Mouse (Mus musculus) liver, embryonic 12.5 days (tissue): Measurements from ENCODE around the gene Cadm2. TPM values are rescaled to one million over a fixed set of nuclear protein-coding genes. Genes with fewer than 3 reads are reported as not detected.

Source experiments
- ATAC-seq: fragments of 200-750 bp; cut with Nextera tagmentation; 2 replicates; pipeline ENCODE4 v1.8.0; 2017; ENCODE audit warnings: moderate number of reproducible peaks, mild to moderate bottlenecking, moderate library complexity
- H3K27ac ChIP-seq: fragments of 300-500 bp; sonication (generic); 2 replicates; pipeline ENCODE4 v1.5.1; 2016; ENCODE audit warnings: mild to moderate bottlenecking
- H3K27me3 ChIP-seq: fragments of 300-500 bp; sonication (generic); replicated peaks from 2 replicates; pipeline ENCODE4 v1.6.1; 2016; ENCODE audit warnings: mild to moderate bottlenecking, moderate library complexity
- H3K36me3 ChIP-seq: fragments of 300-500 bp; sonication (generic); 2 replicates; pipeline ENCODE4 v1.6.1; 2016; ENCODE audit warnings: mild to moderate bottlenecking, moderate library complexity
- H3K4me1 ChIP-seq: fragments of 300-500 bp; sonication (generic); 2 replicates; pipeline ENCODE4 v1.6.1; 2016
- H3K4me2 ChIP-seq: fragments of 300-500 bp; sonication (generic); 2 replicates; pipeline ENCODE4 v1.6.1; 2016; ENCODE audit warnings: mild to moderate bottlenecking, moderate library complexity
- H3K4me3 ChIP-seq: fragments of 300-500 bp; sonication (generic); 2 replicates; pipeline ENCODE4 v1.5.1; 2016; ENCODE audit warnings: mild to moderate bottlenecking, moderate library complexity
- H3K9ac ChIP-seq: fragments of 300-500 bp; sonication (generic); 2 replicates; pipeline ENCODE4 v1.6.1; 2016; ENCODE audit warnings: mild to moderate bottlenecking, moderate library complexity
- H3K9me3 ChIP-seq: fragments of 300-500 bp; sonication (generic); replicated peaks from 2 replicates; pipeline ENCODE4 v1.6.1; 2016; ENCODE audit warnings: mild to moderate bottlenecking, moderate library complexity
- WGBS: fragments of 180-500 bp; shearing (Covaris S2); methylation state at CpG from one replicate; pipeline ENCODE4 v1.1.7; 2016; ENCODE audit not compliant: insufficient replicate concordance; 5-methylcytosine and 5-hydroxymethylcytosine counted together
- polyA plus RNA-seq: library from polyadenylated mRNA; unstranded; fragments of >200 nt; fragmentation: Nextera tagmentation; extraction: Ambion mirVana; gene quantifications from 2 replicates; pipeline ENCODE4 v1.2.1, GENCODE M21; 2016

Cadm2 gene
- polyA plus RNA-seq, 1 experiment from 2014 or later: 0.11 TPM

DNA sequence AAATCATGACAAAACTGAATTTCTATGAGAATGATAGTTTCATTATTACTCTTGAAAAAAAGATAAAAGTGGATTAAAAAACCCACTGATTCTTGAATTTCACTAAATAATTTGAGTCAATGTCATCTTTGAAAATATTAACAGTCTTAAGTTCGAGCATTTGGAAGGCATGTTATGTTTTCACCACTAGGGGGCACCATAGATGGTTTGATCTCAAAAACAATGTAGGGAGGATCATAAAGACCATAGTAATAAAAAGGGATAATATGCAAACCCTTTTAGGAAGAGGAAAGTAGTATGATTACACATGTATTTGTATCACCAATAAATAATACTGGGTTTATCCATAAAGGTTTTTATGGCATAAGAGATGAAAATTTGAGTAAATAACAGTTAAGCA is 385.8 kb downstream of the Cadm2 start:
- ATAC-seq: no peak
- WGBS: 6% methylated on average over 1 of the region's 1 CpGs
- no peak overlapping the region for H3K4me2 ChIP-seq
- H3K9ac ChIP-seq: no peak overlapping the region
- no peaks in the 10 kb centered on the region for H3K4me1 ChIP-seq
- H3K27me3 ChIP-seq: no peaks in the 10 kb centered on the region
- H3K36me3 ChIP-seq: no peaks in the 10 kb centered on the region
- no peaks in the 10 kb centered on the region for H3K9me3 ChIP-seq
- no peak overlapping the region for H3K4me3 ChIP-seq
- no peak overlapping the region for H3K27ac ChIP-seq

DNA sequence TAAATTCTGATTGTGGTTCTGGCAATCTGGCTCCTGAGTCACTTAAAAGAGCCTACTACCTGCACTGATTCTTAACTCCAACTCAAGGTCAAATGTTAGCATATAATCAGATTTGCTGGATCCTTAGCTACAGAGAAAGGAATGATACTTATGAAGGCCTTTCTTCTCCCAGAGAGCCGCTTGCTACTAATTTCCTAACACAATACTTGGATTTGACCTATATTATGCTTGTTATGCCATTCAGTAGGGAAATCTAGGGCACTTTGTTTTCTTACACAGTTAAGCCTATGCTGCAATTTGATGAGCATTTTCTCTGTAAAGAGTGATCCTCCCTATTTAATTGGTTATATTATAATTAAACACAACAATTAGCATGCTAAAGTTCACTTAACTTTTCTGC is 394.0 kb downstream of the Cadm2 start:
- 65% methylated on average over 1 of the region's 1 CpGs for WGBS
- no peak for ATAC-seq

DNA sequence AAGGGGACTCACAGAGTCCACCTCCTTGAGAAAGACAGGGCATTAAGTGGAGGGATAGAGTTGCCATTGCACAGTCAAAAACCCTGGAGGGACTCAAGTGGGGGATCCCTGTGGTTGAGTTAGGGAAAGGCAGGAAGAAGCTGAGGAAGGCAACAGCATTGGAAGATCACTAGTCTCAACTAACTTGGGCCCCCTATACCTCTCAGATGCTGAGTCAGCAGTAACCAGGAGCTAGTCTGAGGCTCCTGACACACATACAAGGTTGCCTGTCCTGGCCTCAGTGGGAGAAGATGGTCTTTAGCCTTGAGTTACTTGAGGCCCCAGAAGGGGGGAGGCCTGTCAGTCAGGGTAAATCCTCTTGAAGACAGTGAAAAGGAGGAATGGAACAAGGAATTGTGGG is 417.4 kb downstream of the Cadm2 start:
- no peak overlapping the region for H3K9ac ChIP-seq
- H3K9me3 ChIP-seq: no peaks in the 10 kb centered on the region
- ATAC-seq: no peak
- H3K36me3 ChIP-seq: no peaks in the 10 kb centered on the region
- H3K4me1 ChIP-seq: no peaks in the 10 kb centered on the region
- H3K4me3 ChIP-seq: no peak overlapping the region
- H3K4me2 ChIP-seq: no peak overlapping the region
- H3K27me3 ChIP-seq: no peaks in the 10 kb centered on the region
- no peak overlapping the region for H3K27ac ChIP-seq

More for the DNA sequence above, 394.0 kb downstream of the Cadm2 start:
- Histone ChIP-seq H3K9me3 (no peaks in the 10 kb centered on the region), H3K27ac (no peak overlapping the region), H3K36me3 (no peaks in the 10 kb centered on the region), H3K4me3 (no peak overlapping the region), H3K27me3 (no peaks in the 10 kb centered on the region), H3K4me2 (no peak overlapping the region), H3K9ac (no peak overlapping the region), H3K4me1 (no peaks in the 10 kb centered on the region)

DNA sequence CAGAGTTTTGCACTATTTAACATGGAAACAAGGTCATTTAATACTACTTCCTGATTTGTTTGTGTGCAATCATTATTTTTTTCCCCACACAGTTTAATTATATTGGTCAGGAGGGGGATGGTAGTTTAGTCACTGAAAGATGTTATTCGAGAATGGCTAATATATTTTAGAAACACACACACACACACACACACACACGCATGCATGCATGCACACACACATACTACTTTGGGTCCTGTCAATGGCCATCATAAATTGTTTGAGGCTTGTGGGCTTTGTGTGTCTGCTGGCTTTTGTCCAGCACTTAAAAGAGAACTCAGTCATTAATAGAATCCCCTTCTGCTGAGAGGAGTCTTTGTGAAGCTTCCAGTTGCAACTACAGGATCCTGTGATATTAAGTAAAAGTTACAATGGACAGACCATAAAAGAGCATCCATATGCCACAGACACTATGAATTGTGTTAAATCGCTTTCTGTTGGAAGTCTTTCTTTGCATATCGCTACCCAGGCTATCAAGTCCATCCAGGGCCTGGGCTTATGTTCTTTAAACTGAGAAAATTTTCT is 427.8 kb downstream of the Cadm2 start:
- no peak overlapping the region for H3K4me3 ChIP-seq
- H3K27me3 ChIP-seq: no peaks in the 10 kb centered on the region
- H3K4me1 ChIP-seq: no peaks in the 10 kb centered on the region
- no peak overlapping the region for H3K4me2 ChIP-seq
- H3K9me3 ChIP-seq: no peaks in the 10 kb centered on the region
- H3K27ac ChIP-seq: no peak overlapping the region
- no peaks in the 10 kb centered on the region for H3K36me3 ChIP-seq
- no peak overlapping the region for H3K9ac ChIP-seq
- WGBS: 75% methylated on average over 4 of the region's 4 CpGs
- ATAC-seq: no peak

DNA sequence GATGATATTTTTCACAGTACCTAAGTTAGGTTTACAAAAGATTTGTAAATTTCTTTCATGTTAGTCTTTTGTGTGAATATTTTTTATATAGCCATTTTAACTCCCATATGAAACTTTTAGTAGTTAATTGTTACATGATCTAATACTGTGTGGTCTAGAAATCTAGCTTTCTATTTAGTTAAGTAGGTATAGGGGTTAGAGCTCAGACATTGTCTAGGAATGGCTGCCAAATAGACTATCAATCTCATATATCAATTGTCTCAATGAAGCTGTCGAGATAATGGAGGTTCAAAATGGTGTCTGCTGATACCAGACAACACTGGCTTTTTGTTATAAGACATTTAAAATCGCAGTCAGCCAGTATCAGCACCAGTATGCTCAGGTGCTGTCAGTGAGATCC is 428.3 kb downstream of the Cadm2 start:
- no peak overlapping the region for H3K4me2 ChIP-seq
- H3K4me3 ChIP-seq: no peak overlapping the region
- 52% methylated on average over 2 of the region's 2 CpGs for WGBS
- no peak for ATAC-seq
- H3K27me3 ChIP-seq: no peaks in the 10 kb centered on the region
- no peaks in the 10 kb centered on the region for H3K36me3 ChIP-seq
- H3K9me3 ChIP-seq: no peaks in the 10 kb centered on the region
- H3K9ac ChIP-seq: no peak overlapping the region
- H3K27ac ChIP-seq: no peak overlapping the region
- H3K4me1 ChIP-seq: no peaks in the 10 kb centered on the region

DNA sequence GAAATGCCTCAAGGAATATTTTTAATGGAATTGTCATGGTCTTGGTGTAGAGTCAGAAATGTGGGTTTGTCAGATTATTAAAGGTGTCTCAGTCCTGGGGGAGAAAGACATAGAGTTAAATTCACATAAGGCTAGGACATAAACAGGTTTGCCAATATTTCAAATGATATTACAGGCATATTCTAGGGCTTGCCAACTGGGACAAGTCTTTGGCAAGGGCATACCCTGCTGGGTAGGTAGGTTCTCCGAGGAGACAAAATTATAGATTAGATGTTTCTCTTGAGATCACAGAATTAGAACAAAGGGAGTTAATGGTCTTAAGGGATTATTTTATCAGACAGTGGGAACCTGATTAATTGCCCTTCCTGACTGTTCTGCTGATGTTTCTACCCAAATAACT is 434.4 kb downstream of the Cadm2 start:
- Histone ChIP-seq H3K36me3 (no peaks in the 10 kb centered on the region), H3K9me3 (no peaks in the 10 kb centered on the region), H3K9ac (no peak overlapping the region), H3K27ac (no peak overlapping the region), H3K4me1 (no peaks in the 10 kb centered on the region), H3K27me3 (no peaks in the 10 kb centered on the region), H3K4me3 (no peak overlapping the region), H3K4me2 (no peak overlapping the region)
- 70% methylated on average over 1 of the region's 1 CpGs for WGBS
- no peak for ATAC-seq

DNA sequence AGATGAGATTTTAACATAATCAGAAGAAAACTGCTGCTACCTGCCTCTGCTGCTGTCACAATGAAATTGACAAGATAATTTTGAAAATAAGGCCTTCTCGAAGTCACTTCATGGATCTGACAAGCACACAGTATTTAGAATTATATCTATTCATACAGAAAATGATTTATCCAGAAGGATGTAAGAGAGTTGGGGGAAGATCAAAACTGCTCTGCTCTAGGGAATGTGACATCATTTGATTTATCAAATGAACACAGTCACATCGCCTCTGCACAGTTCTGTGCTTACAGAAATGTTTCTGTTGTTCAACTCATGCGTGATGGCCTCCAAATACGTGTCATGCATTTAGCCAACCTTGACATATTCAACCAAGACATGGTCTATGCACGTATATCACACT is 437.8 kb downstream of the Cadm2 start:
- no peaks in the 10 kb centered on the region for H3K36me3 ChIP-seq
- H3K4me1 ChIP-seq: no peaks in the 10 kb centered on the region
- no peak overlapping the region for H3K27ac ChIP-seq
- H3K9ac ChIP-seq: no peak overlapping the region
- no peaks in the 10 kb centered on the region for H3K9me3 ChIP-seq
- no peaks in the 10 kb centered on the region for H3K27me3 ChIP-seq
- 68% methylated on average over 5 of the region's 5 CpGs for WGBS
- no peak overlapping the region for H3K4me3 ChIP-seq
- ATAC-seq: no peak
- no peak overlapping the region for H3K4me2 ChIP-seq

DNA sequence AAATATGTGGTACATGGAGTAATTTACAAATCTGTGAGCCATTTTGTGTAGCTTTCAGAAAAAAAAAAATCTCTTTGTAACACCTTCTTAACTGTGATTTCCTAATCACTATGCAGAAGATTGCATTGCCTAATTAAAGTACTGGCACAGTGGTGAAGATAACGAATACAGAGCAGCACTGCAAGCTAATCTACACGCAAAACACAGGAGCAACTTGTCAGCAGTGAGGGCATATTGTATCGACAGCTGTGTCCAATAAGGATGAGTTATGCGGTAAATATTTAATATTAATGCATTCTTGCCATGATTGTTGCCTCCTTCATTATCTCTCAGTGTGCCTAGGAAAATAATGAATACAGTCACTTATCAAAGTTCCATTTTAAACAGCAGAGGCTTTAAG is 445.3 kb downstream of the Cadm2 start:
- Histone ChIP-seq H3K36me3 (no peaks in the 10 kb centered on the region), H3K9me3 (no peaks in the 10 kb centered on the region), H3K27me3 (no peaks in the 10 kb centered on the region), H3K27ac (no peak overlapping the region), H3K4me1 (no peaks in the 10 kb centered on the region), H3K4me3 (no peak overlapping the region), H3K4me2 (no peak overlapping the region), H3K9ac (no peak overlapping the region)
- no peak for ATAC-seq
- WGBS: 62% methylated on average over 4 of the region's 4 CpGs

DNA sequence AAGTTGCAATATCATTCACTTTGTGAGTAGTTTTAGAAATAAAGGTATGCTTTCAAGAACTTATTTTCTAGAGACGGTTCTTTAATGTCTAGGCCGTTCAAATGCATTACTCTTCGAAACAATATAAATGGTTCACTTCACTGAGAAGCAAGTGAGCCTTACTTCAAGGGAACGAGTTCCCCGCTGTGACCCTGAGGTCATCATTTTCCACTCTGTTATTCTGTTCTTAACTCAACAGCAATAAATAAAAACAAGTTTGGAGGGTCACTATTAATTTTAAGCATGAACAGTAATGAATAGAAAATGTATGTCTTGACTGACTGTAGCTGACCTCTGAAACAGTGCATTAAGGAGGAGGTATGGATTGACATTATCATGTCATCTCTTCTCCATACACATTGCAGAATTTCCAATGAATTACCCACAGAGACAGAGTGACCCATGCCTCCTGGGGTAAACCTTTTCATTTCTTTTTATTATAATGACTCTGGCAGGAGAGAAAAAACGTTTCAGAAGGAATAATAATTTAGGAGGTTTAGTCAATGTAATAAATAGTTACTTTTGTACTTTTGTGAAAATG is 458.4 kb downstream of the Cadm2 start:
- Histone ChIP-seq H3K27ac (no peak overlapping the region), H3K9ac (no peak overlapping the region), H3K4me1 (no peaks in the 10 kb centered on the region), H3K4me2 (no peak overlapping the region), H3K4me3 (no peak overlapping the region), H3K27me3 (no peaks in the 10 kb centered on the region), H3K36me3 (no peaks in the 10 kb centered on the region), H3K9me3 (no peaks in the 10 kb centered on the region)
- 64% methylated on average over 6 of the region's 6 CpGs for WGBS
- ATAC-seq: no peak

DNA sequence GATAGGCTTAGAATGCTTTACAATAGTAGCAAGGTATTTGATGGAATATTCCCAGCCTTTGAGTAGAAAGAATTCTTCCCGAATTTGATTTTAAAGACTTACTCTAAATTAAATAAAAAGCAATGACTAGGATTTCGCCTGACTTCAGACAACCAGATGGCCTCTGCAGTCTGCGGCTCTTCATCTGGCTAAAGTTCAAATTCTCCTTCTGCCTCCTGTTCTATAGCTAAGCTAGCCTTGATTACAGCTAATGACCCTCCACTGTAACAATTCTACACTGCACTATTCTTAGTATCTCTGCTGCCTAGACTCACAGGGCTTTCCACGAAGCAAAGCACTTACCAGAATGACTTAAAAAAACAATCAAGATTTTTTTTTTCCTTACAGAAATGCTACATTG is 495.9 kb downstream of the Cadm2 start:
- H3K27me3 ChIP-seq: no peaks in the 10 kb centered on the region
- H3K4me1 ChIP-seq: no peaks in the 10 kb centered on the region
- H3K4me2 ChIP-seq: no peak overlapping the region
- no peaks in the 10 kb centered on the region for H3K36me3 ChIP-seq
- 65% methylated on average over 4 of the region's 4 CpGs for WGBS
- no peak overlapping the region for H3K4me3 ChIP-seq
- ATAC-seq: no peak
- no peak overlapping the region for H3K27ac ChIP-seq
- H3K9ac ChIP-seq: no peak overlapping the region
- no peaks in the 10 kb centered on the region for H3K9me3 ChIP-seq

DNA sequence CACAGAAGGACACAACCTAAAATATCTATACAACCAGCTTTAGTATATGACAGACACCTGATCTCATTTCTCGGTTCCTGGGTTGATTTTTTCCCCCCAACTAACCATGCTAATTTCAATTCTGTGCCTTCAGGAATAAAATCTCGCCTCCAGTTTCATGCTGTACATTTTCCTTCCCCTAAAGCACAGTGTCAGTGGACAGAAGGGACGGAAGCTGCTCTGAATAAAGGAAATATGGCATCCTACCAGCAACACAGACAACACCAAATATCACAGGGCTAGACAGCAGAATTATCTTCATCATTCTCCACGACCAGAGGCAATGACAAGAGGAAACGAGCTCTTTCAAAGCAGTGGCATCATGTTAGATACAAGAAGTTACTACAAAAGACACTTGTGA is 498.2 kb downstream of the Cadm2 start:
- Histone ChIP-seq H3K27ac (no peak overlapping the region), H3K4me1 (no peaks in the 10 kb centered on the region), H3K36me3 (no peaks in the 10 kb centered on the region), H3K9me3 (no peaks in the 10 kb centered on the region), H3K4me3 (no peak overlapping the region), H3K27me3 (no peaks in the 10 kb centered on the region), H3K4me2 (no peak overlapping the region), H3K9ac (no peak overlapping the region)
- 47% methylated on average over 5 of the region's 5 CpGs for WGBS
- ATAC-seq: no peak

DNA sequence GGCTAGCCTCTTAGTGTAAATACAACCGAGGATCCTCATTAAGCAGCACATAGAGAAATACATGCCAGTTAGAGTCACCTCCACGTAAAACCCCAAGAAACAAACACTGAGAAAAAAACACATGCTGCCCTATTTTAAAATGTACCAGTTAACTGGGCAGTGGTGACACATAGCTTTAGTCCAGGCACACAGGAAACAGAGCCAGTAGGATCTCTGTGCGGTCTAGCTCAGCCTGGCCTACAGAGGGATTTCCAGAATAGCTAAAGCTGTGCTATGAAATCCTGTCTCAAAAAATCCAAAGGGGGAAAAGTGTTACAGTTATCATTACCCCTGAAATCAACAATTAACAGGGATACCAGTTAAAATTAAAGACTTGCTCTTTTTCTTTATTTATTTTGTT is 498.9 kb downstream of the Cadm2 start:
- no peak overlapping the region for H3K4me3 ChIP-seq
- no peaks in the 10 kb centered on the region for H3K27me3 ChIP-seq
- H3K9ac ChIP-seq: no peak overlapping the region
- whole genome bisulfite sequencing: 70% methylated on average over 3 of the region's 3 CpGs
- H3K9me3 ChIP-seq: no peaks in the 10 kb centered on the region
- no peak overlapping the region for H3K4me2 ChIP-seq
- no peak overlapping the region for H3K27ac ChIP-seq
- H3K36me3 ChIP-seq: no peaks in the 10 kb centered on the region
- H3K4me1 ChIP-seq: no peaks in the 10 kb centered on the region
- ATAC-seq: no peak

DNA sequence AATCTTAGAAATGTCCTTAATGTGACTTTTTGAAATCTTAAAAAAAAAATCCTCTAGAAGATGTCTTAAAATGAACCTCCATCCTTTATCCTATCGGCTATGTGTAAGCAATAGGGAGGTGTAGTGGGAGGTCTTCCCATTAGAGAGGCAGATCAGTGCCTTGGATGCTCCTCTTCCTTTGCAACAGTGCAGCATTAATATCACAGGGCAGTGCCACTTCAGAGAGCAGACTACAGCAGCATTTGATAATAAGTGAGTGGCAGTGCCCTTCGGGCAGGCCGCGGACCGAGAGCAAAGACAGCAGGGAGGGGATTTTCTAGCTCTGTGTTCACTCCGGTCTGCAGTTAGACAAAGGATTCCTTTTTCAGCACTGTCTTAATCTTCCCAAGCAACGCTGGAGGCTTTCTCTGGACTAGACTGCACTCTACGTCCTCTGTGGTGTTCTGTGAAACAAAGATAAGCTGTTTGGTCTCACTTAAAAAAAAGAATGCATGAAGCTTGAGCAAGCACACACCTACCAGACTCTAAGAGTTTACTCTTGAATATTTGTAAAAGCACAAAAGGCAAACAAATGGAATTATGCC is 514.1 kb downstream of the Cadm2 start:
- WGBS: 59% methylated on average over 8 of the region's 8 CpGs
- Histone ChIP-seq H3K27ac (no peak overlapping the region), H3K9me3 (no peaks in the 10 kb centered on the region), H3K36me3 (no peaks in the 10 kb centered on the region), H3K27me3 (no peaks in the 10 kb centered on the region), H3K4me1 (no peaks in the 10 kb centered on the region), H3K9ac (no peak overlapping the region), H3K4me2 (no peak overlapping the region), H3K4me3 (no peak overlapping the region)
- no peak for ATAC-seq
